Mouse (Mus musculus): ENCODE results near the gene Rabif.
"Not testable (repeated sequence)": the region's sequence is repeated elsewhere in the genome, so short reads cannot be mapped to it uniquely, and the experiment has no call there.

Gene Rabif

GRCm38 (mm10) chr1:134494428-134495215 lies at the start of gene Rabif:
Gene Rabif (plus strand): TSS chr1:134494648.
- peak; percentile 96 to 97 for DNase-seq (ENCODE audit: low spot score in 2 of 2)

GRCm38 (mm10) chr1:134445418-134445817 lies 49.0 kb upstream of the Rabif start:
- no peak for DNase-seq (ENCODE audit: low spot score in 2 of 2)

GRCm38 (mm10) chr1:134448537-134448936 lies 45.9 kb upstream of the Rabif start:
- not testable (repeated sequence) for DNase-seq (ENCODE audit: low spot score in 2 of 2)

- no peak for DNase-seq (ENCODE audit: low spot score in 2 of 2)
Measured at GRCm38 (mm10) chr1:134450201-134450600, 44.2 kb upstream of the Rabif start.

- DNase-seq (ENCODE audit: low spot score in 2 of 2): peak in 1 of 2 experiments; percentile 11
Measured at GRCm38 (mm10) chr1:134450986-134451385, 43.5 kb upstream of the Rabif start.

GRCm38 (mm10) chr1:134454904-134455824 lies 39.3 kb upstream of the Rabif start, which contains the start of gene Klhl12:
Gene Klhl12 (plus strand): TSS chr1:134455531.
- peak; percentile 91 to 93 for DNase-seq (ENCODE audit: low spot score in 2 of 2)

- DNase-seq (ENCODE audit: low spot score in 2 of 2): no peak
Measured at GRCm38 (mm10) chr1:134456060-134456459, 38.4 kb upstream of the Rabif start.

GRCm38 (mm10) chr1:134458139-134458727 lies 36.2 kb upstream of the Rabif start:
- DNase-seq (ENCODE audit: low spot score in 2 of 2): no peak

- no peak for DNase-seq (ENCODE audit: low spot score in 2 of 2)
Measured at GRCm38 (mm10) chr1:134460294-134461284, 33.9 kb upstream of the Rabif start.

GRCm38 (mm10) chr1:134484623-134485022 lies 9.8 kb upstream of the Rabif start:
- DNase-seq (ENCODE audit: low spot score in 2 of 2): no peak

GRCm38 (mm10) chr1:134490903-134491801 lies 3.3 kb upstream of the Rabif start:
- DNase-seq (ENCODE audit: low spot score in 2 of 2): no peak

GRCm38 (mm10) chr1:134492276-134492675 lies 2.2 kb upstream of the Rabif start:
- DNase-seq (ENCODE audit: low spot score in 2 of 2): no peak

GRCm38 (mm10) chr1:134493496-134493895 lies 952 bp upstream of the Rabif start:
- no peak for DNase-seq (ENCODE audit: low spot score in 2 of 2)

- DNase-seq (ENCODE audit: low spot score in 2 of 2): no peak
Measured at GRCm38 (mm10) chr1:134493956-134494355, 492 bp upstream of the Rabif start.

- no peak for DNase-seq (ENCODE audit: low spot score in 2 of 2)
Measured at GRCm38 (mm10) chr1:134495216-134495539, 730 bp downstream of the Rabif start.

- DNase-seq (ENCODE audit: low spot score in 2 of 2): no peak
Measured at GRCm38 (mm10) chr1:134495991-134496390, 1.5 kb downstream of the Rabif start.

- no peak for DNase-seq (ENCODE audit: low spot score in 2 of 2)
Measured at GRCm38 (mm10) chr1:134500916-134501315, 6.5 kb downstream of the Rabif start.

- no peak for DNase-seq (ENCODE audit: low spot score in 2 of 2)
Measured at GRCm38 (mm10) chr1:134506201-134506600, 11.8 kb downstream of the Rabif start.

GRCm38 (mm10) chr1:134510018-134510417 lies 15.6 kb downstream of the Rabif start:
- DNase-seq (ENCODE audit: low spot score in 2 of 2): no peak

- DNase-seq (ENCODE audit: low spot score in 2 of 2): no peak
Measured at GRCm38 (mm10) chr1:134512183-134512582, 17.7 kb downstream of the Rabif start.

All from frontal cortex, postnatal 25 days (tissue).